In genomic region chr17:31766779-31767697, GRCm38 (mm10) we compare ENCODE assay signal across 8 mouse cellular contexts.
DNase-seq lines count a peak whose midpoint lies in the region; ATAC-seq and TF ChIP-seq lines count a peak whose summit lies in the region.

No protein-coding gene starts in this region.

- H3K27me3 ChIP-seq in hindbrain, postnatal 0 days (ENCODE audit: insufficient read depth, low read length) = peaks cover 14% of the 10 kb centered on the region
- H3K27me3 ChIP-seq in midbrain, embryonic 10.5 days (ENCODE audit: low read depth, poor library complexity, severe bottlenecking) = no peaks in the 10 kb centered on the region
- H3K27me3 ChIP-seq in small intestine, adult 2 months (ENCODE audit: control insufficient read depth, insufficient read depth, low read length) = no peaks in the 10 kb centered on the region

- 0 out of 2 replicates have a peak, but pooled peaks have one; percentile 36 for ATAC-seq in common myeloid progenitor, adult 5-6 weeks (replicated peaks; ENCODE audit: low read depth, poor library complexity, severe bottlenecking)
- ATAC-seq in hindbrain, postnatal 0 days = peak; percentile 91

- 13% methylated on average over 25 of the region's 25 CpGs for WGBS in hindbrain, postnatal 0 days
- WGBS in midbrain, embryonic 10.5 days = 46% methylated on average over 25 of the region's 25 CpGs
- 19% methylated on average over 25 of the region's 25 CpGs for WGBS in small intestine, adult 2 months

- peaks cover 3% of the 10 kb centered on the region; the same call in 1 of the 2 replicates for H3K4me1 ChIP-seq in hindbrain, postnatal 0 days (ENCODE audit: insufficient read depth, low read length)
- peaks cover 12% of the 10 kb centered on the region for H3K4me1 ChIP-seq in midbrain, embryonic 10.5 days
- H3K4me1 ChIP-seq in small intestine, adult 2 months (ENCODE audit: control insufficient read depth, insufficient read depth, insufficient read length, low read length) = peaks cover 12% of the 10 kb centered on the region

- no peak overlapping the region for H3K4me2 ChIP-seq in hindbrain, postnatal 0 days (ENCODE audit: low read depth, low read length)

- H3K36me3 ChIP-seq in hindbrain, postnatal 0 days (ENCODE audit: insufficient read depth, low read length) = no peaks in the 10 kb centered on the region
- H3K36me3 ChIP-seq in midbrain, embryonic 10.5 days = no peaks in the 10 kb centered on the region
- H3K36me3 ChIP-seq in small intestine, adult 2 months (ENCODE audit: control insufficient read depth, insufficient read depth, low read length) = no peaks in the 10 kb centered on the region

- no peak for TF ChIP-seq POLR2A in small intestine, adult 2 months (IDR thresholded peaks at IDR 0.05; ENCODE audit: low read depth, low read length)

- TF ChIP-seq CTCF in hindbrain, postnatal 0 days (IDR thresholded peaks at IDR 0.05; ENCODE audit: low read depth) = no peak
- TF ChIP-seq CTCF in small intestine, adult 2 months (IDR thresholded peaks at IDR 0.05; ENCODE audit: extremely low read depth, insufficient read length, insufficient replicate concordance, low read depth, low read length) = no peak

- H3K27ac ChIP-seq in hindbrain, postnatal 0 days = peak overlapping the region; percentile 66
- peak overlapping the region; percentile 83 for H3K27ac ChIP-seq in midbrain, embryonic 10.5 days (replicated peaks)
- peak overlapping the region; percentile 24; the same call in 1 of the 2 replicates for H3K27ac ChIP-seq in small intestine, adult 2 months (ENCODE audit: insufficient read depth, low read depth, low read length)

- peaks cover 3% of the 10 kb centered on the region; the same call in 1 of the 2 replicates for H3K9me3 ChIP-seq in hindbrain, postnatal 0 days (ENCODE audit: low read length)
- H3K9me3 ChIP-seq in midbrain, embryonic 10.5 days (replicated peaks) = peaks cover 12% of the 10 kb centered on the region; the same call in 1 of the 2 replicates

- H3K4me3 ChIP-seq in hindbrain, postnatal 0 days (ENCODE audit: low read length) = no peak overlapping the region
- H3K4me3 ChIP-seq in midbrain, embryonic 10.5 days = 0 out of 2 replicates have a peak overlapping the region, but pooled peaks have one; percentile 23
- H3K4me3 ChIP-seq in small intestine, adult 2 months (ENCODE audit: low read depth, low read length) = no peak overlapping the region

- peak; percentile 35 to 55 for DNase-seq in adrenal gland, adult 18-20 months (ENCODE audit: low spot score in 2 of 2)
- DNase-seq in gastrocnemius, postnatal 14 days = peak; percentile 60
- DNase-seq in hindbrain, postnatal 0 days (ENCODE audit: low spot score) = peak; percentile 95
- peak; percentile 19 to 28 for DNase-seq in left cerebral cortex, adult 8-10 months (ENCODE audit: low spot score in 2 of 2)
- peak; percentile 65 for DNase-seq in midbrain, embryonic 10.5 days (ENCODE audit: low spot score)
- DNase-seq in thymus, postnatal 10 days (ENCODE audit: low spot score in 2 of 2) = no peak

- H3K9ac ChIP-seq in hindbrain, postnatal 0 days (replicated peaks; ENCODE audit: low read length) = peak overlapping the region; percentile 28; the same call in 1 of the 2 replicates

- intact Hi-C loops in gastrocnemius, postnatal 14 days (cut with DNase I; ENCODE audit: low total_unique reads) = loop anchor here (10.0 kb wide), 1 partner anchor 258 kb away; no protein-coding TSS in a partner anchor

Comparison
In these comparisons a context has a peak if more than half of its experiments do, and no peak if none do; other contexts are left out.
1. DNase-seq: peak in adrenal gland, adult 18-20 months (2 of 2), gastrocnemius, postnatal 14 days (single experiment), hindbrain, postnatal 0 days (single experiment), left cerebral cortex, adult 8-10 months (2 of 2) and midbrain, embryonic 10.5 days (single experiment); none in thymus, postnatal 10 days (0 of 2).
2. H3K27ac ChIP-seq: peak in every context shown above with its lines; median percentile 83 in midbrain, embryonic 10.5 days; 66 in hindbrain, postnatal 0 days; 24 in small intestine, adult 2 months.